In genomic region chr5:103843938-103844337, GRCm38 (mm10) we compare ENCODE assay signal across 10 mouse cellular contexts.
DNase-seq lines count a peak whose midpoint lies in the region; ATAC-seq and TF ChIP-seq lines count a peak whose summit lies in the region.
"Had no signal": no experiment of that assay in that cellular context is flagged by ENCODE, and none has a peak within 500 bp of the region (broad histone marks: within the 10 kb centered on the region; RNA-seq: fewer than 3 reads in every experiment).

No protein-coding gene starts in this region.

- WGBS in forebrain, embryonic 10.5 days = 55% methylated on average over 1 of the region's 1 CpGs
- 39% methylated on average over 1 of the region's 1 CpGs for WGBS in forebrain, embryonic 16.5 days
- 57% methylated on average over 1 of the region's 1 CpGs for WGBS in midbrain, embryonic 14.5 days
- WGBS in midbrain, embryonic 16.5 days = 62% methylated on average over 1 of the region's 1 CpGs
- WGBS in intestine, postnatal 0 days = 82% methylated on average over 1 of the region's 1 CpGs

- no peak for ATAC-seq in forebrain, embryonic 16.5 days
- ATAC-seq in midbrain, embryonic 14.5 days (ENCODE audit: low FRiP score, low TSS enrichment) = no peak
- no peak for ATAC-seq in midbrain, embryonic 16.5 days
- no peak for ATAC-seq in intestine, postnatal 0 days
- ATAC-seq in megakaryocyte-erythroid progenitor cell, adult 5-6 weeks (replicated peaks; ENCODE audit: low FRiP score, low TSS enrichment, poor library complexity, severe bottlenecking) = peak; percentile 21; the same call in 1 of the 2 replicates

- H3K36me3 ChIP-seq in forebrain, embryonic 10.5 days (replicated peaks) = peaks cover 36% of the 10 kb centered on the region
- no peaks in the 10 kb centered on the region; the same call in 1 of the 2 replicates for H3K36me3 ChIP-seq in forebrain, embryonic 16.5 days (ENCODE audit: control insufficient read depth, insufficient read depth)
- no peaks in the 10 kb centered on the region for H3K36me3 ChIP-seq in midbrain, embryonic 14.5 days (ENCODE audit: control insufficient read depth, insufficient read depth, low read length)
- no peaks in the 10 kb centered on the region for H3K36me3 ChIP-seq in midbrain, embryonic 16.5 days (ENCODE audit: control insufficient read depth, insufficient read depth, low read length)
- peaks cover 77% of the 10 kb centered on the region for H3K36me3 ChIP-seq in intestine, postnatal 0 days (ENCODE audit: control insufficient read depth, insufficient read depth)

- H3K4me1 ChIP-seq in forebrain, embryonic 10.5 days = peaks cover 25% of the 10 kb centered on the region
- H3K4me1 ChIP-seq in forebrain, embryonic 16.5 days (replicated peaks; ENCODE audit: control insufficient read depth, insufficient read depth, low read length) = peaks cover 14% of the 10 kb centered on the region
- peaks cover 7% of the 10 kb centered on the region; the same call in 1 of the 2 replicates for H3K4me1 ChIP-seq in midbrain, embryonic 14.5 days (ENCODE audit: control insufficient read depth, insufficient read depth, low read length)
- peaks cover 9% of the 10 kb centered on the region; the same call in 1 of the 2 replicates for H3K4me1 ChIP-seq in midbrain, embryonic 16.5 days (ENCODE audit: control insufficient read depth, insufficient read depth, low read length)
- no peaks in the 10 kb centered on the region for H3K4me1 ChIP-seq in intestine, postnatal 0 days (replicated peaks; ENCODE audit: control insufficient read depth, insufficient read depth, low read length)
- H3K4me1 ChIP-seq: liver, embryonic 15.5 days had no signal

- no peak overlapping the region for H3K4me3 ChIP-seq in forebrain, embryonic 10.5 days
- H3K4me3 ChIP-seq in forebrain, embryonic 16.5 days (replicated peaks; ENCODE audit: low read length) = no peak overlapping the region
- H3K4me3 ChIP-seq in midbrain, embryonic 14.5 days (replicated peaks; ENCODE audit: low read depth, low read length) = no peak overlapping the region
- H3K4me3 ChIP-seq in midbrain, embryonic 16.5 days (ENCODE audit: low read depth, low read length) = no peak overlapping the region
- no peak overlapping the region for H3K4me3 ChIP-seq in intestine, postnatal 0 days (ENCODE audit: low read depth, low read length)
- H3K4me3 ChIP-seq: heart, embryonic 13.5 days; liver, embryonic 15.5 days had no signal

- no peak overlapping the region for H3K27ac ChIP-seq in forebrain, embryonic 10.5 days
- no peak overlapping the region for H3K27ac ChIP-seq in forebrain, embryonic 16.5 days (ENCODE audit: low read length)
- H3K27ac ChIP-seq in midbrain, embryonic 14.5 days (replicated peaks; ENCODE audit: low read depth, low read length) = no peak overlapping the region
- no peak overlapping the region for H3K27ac ChIP-seq in midbrain, embryonic 16.5 days (ENCODE audit: low read length)
- H3K27ac ChIP-seq in intestine, postnatal 0 days (ENCODE audit: low read depth, low read length) = no peak overlapping the region
- H3K27ac ChIP-seq: heart, embryonic 13.5 days; liver, embryonic 15.5 days had no signal

- peak; percentile 44 for DNase-seq in forebrain, embryonic 10.5 days (ENCODE audit: extremely low spot score, low spot score)
- DNase-seq in midbrain, embryonic 14.5 days = peak; percentile 75
- peak; percentile 31 for DNase-seq in cerebellum, adult 9-11 months
- no peak for DNase-seq in urinary bladder, postnatal 10 days (ENCODE audit: low spot score)

- peaks cover 43% of the 10 kb centered on the region for H3K27me3 ChIP-seq in forebrain, embryonic 10.5 days (ENCODE audit: poor library complexity, severe bottlenecking)
- no peaks in the 10 kb centered on the region for H3K27me3 ChIP-seq in forebrain, embryonic 16.5 days (replicated peaks; ENCODE audit: control insufficient read depth, insufficient read depth, low read length)
- H3K27me3 ChIP-seq in midbrain, embryonic 14.5 days (ENCODE audit: control insufficient read depth, insufficient read depth, low read length) = no peaks in the 10 kb centered on the region
- no peaks in the 10 kb centered on the region for H3K27me3 ChIP-seq in midbrain, embryonic 16.5 days (ENCODE audit: control insufficient read depth, insufficient read depth, low read depth, low read length)
- no peaks in the 10 kb centered on the region for H3K27me3 ChIP-seq in intestine, postnatal 0 days (replicated peaks; ENCODE audit: control insufficient read depth, insufficient read depth, low read length)
- H3K27me3 ChIP-seq: heart, embryonic 13.5 days; liver, embryonic 15.5 days had no signal

- peak; percentile 74 for TF ChIP-seq CTCF in intestine, postnatal 0 days (IDR thresholded peaks at IDR 0.05; ENCODE audit: low read depth)

- no peaks in the 10 kb centered on the region for H3K9me3 ChIP-seq in forebrain, embryonic 10.5 days
- H3K9me3 ChIP-seq in forebrain, embryonic 16.5 days (ENCODE audit: control insufficient read depth, low read length) = no peaks in the 10 kb centered on the region
- H3K9me3 ChIP-seq in midbrain, embryonic 14.5 days (ENCODE audit: control insufficient read depth, low read length) = no peaks in the 10 kb centered on the region
- no peaks in the 10 kb centered on the region for H3K9me3 ChIP-seq in midbrain, embryonic 16.5 days (replicated peaks; ENCODE audit: control insufficient read depth, low read length, poor library complexity, severe bottlenecking)
- H3K9me3 ChIP-seq in intestine, postnatal 0 days (ENCODE audit: control insufficient read depth) = no peaks in the 10 kb centered on the region
- H3K9me3 ChIP-seq: heart, embryonic 13.5 days; liver, embryonic 15.5 days had no signal

- H3K9ac ChIP-seq in forebrain, embryonic 16.5 days (replicated peaks; ENCODE audit: low read depth, low read length) = no peak overlapping the region
- no peak overlapping the region for H3K9ac ChIP-seq in midbrain, embryonic 14.5 days (replicated peaks; ENCODE audit: low read length)
- H3K9ac ChIP-seq in midbrain, embryonic 16.5 days (ENCODE audit: low read depth, low read length) = no peak overlapping the region
- no peak overlapping the region for H3K9ac ChIP-seq in intestine, postnatal 0 days (ENCODE audit: low read depth, low read length)
- H3K9ac ChIP-seq: heart, embryonic 13.5 days; liver, embryonic 15.5 days had no signal

- H3K4me2 ChIP-seq in forebrain, embryonic 16.5 days (ENCODE audit: low read length) = no peak overlapping the region
- no peak overlapping the region for H3K4me2 ChIP-seq in midbrain, embryonic 14.5 days (ENCODE audit: low read length)
- H3K4me2 ChIP-seq in midbrain, embryonic 16.5 days (ENCODE audit: low read length) = no peak overlapping the region
- no peak overlapping the region for H3K4me2 ChIP-seq in intestine, postnatal 0 days (replicated peaks; ENCODE audit: low read depth)
- H3K4me2 ChIP-seq: heart, embryonic 13.5 days; liver, embryonic 15.5 days had no signal
